Mouse (Mus musculus): Measurements from ENCODE around the gene Aldh3b2.

The Aldh3b2 gene

GRCm38 (mm10) chr19:3986334-3986733 lies 14.2 kb downstream of the Aldh3b2 start, which contains the start of gene Acy3:
Acy3 (plus strand) TSS chr19:3986570.
- DNase-seq (ENCODE audit: low spot score in 2 of 2) = peak in 1 of 2 experiments; percentile 32

GRCm38 (mm10) chr19:3988066-3988465 lies 15.9 kb downstream of the Aldh3b2 start:
- DNase-seq (ENCODE audit: low spot score in 2 of 2) = no peak

- no peak for DNase-seq (ENCODE audit: low spot score in 2 of 2)
Observed at GRCm38 (mm10) chr19:3988750-3989149, 16.6 kb downstream of the Aldh3b2 start.

DNA sequence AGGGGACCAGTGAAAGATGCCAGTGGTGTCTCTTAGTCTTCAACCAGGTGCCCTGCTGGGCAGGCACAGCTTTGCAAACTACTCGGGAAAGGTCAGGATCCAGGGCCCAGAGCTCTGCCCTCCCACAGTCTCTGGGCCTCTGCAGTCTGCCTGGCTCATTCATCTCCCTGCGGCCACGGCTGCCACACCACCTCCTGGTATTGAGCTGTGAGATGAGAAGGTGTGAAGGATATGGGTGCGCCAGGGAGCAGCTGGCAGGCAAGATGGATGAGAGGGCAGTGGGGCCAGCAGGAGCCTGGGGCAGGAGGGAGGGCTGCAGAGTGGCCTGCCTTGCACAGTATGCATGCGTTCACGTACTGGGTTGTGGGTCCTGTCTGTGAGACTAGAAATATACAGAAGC lies 18.7 kb downstream of the Aldh3b2 start:
- no peak for DNase-seq (ENCODE audit: low spot score in 2 of 2)

- DNase-seq (ENCODE audit: low spot score in 2 of 2) = no peak
Observed at GRCm38 (mm10) chr19:3991562-3991961, 19.4 kb downstream of the Aldh3b2 start.

DNA sequence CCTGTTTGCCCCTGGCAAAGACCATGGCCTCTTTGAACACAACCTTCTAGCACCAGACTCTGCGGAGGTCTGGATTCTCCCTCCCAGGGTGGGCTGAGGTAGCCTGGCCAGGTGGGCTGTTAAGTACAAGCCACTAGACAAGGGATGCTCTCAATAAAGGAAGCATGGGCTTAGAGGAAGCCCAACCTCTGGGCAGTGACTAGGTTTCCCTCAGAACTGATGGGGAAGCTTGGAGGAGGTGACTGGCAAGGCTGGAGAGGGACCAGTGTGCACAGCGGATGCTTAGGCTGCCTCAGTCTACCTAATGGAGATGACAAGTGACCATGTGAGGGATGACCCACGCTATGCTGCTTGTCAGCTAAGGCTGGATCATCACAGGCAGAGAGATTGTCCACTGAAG lies 19.8 kb downstream of the Aldh3b2 start:
- no peak for DNase-seq (ENCODE audit: low spot score in 2 of 2)

DNA sequence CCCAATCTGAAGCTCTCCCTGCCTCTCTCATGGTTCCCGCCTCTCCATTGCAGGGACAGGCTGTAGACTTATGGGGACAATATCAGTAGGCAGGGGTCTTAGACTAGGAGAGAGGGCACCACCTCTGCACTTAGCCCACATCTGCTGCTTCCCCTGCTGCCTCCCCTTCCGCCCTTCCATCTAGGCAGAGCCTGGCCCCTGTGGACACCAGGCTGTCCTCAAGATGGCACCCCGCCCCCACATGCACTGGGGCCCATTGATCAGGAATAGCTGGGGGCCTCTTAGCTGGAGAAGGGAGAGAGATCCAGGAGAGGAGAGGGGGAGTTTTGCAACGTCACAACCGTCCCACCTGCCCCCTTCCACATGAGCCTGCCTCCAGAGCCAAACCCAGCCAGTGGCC lies 20.3 kb downstream of the Aldh3b2 start, which contains the start of gene Tbx10:
Gene Tbx10, plus strand, starts transcription at position 337 of the 400 bp plus-strand sequence.
- DNase-seq (ENCODE audit: low spot score in 2 of 2) = no peak

GRCm38 (mm10) chr19:3994932-3995331 lies 22.8 kb downstream of the Aldh3b2 start:
- DNase-seq (ENCODE audit: low spot score in 2 of 2) = no peak

DNA sequence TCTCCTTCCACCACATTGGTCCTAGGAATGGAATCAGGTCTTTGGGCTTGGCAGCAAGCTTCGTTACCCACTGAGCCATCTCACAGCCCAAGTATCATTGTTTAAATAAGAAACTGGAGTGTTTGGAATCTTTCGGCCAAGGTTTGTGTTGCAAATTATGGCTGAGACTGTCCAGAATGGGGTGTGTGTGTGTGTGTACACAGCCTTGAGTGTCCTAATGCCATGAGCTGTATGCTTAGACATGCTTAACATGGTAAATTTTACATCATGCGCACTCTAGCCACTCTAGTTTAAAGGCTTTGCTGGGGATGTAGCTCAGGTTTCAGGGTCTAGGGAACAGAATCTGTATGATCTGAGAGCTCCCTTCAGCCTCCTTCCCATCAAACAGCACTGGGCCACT lies 23.4 kb downstream of the Aldh3b2 start:
- DNase-seq (ENCODE audit: low spot score in 2 of 2) = no peak

DNA sequence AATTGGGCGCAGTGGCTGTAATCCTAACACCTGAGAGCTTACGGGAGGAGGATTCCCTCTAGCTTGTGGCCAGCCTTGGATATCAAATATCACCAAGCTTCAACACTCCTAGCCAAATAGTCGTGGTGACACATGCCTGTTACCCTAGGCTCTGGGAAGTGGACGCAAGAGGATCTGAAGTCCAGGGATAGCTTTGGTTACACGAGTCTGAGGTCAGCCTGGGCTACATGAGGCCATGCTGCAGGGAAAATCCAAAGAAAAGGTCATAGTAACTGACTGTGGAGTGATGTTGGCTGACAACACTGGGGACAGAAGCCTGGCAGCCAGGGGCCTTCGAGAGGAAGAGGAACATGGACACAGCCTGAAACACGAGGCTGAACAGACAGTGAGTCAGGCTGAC lies 24.0 kb downstream of the Aldh3b2 start:
- no peak for DNase-seq (ENCODE audit: low spot score in 2 of 2)

DNA sequence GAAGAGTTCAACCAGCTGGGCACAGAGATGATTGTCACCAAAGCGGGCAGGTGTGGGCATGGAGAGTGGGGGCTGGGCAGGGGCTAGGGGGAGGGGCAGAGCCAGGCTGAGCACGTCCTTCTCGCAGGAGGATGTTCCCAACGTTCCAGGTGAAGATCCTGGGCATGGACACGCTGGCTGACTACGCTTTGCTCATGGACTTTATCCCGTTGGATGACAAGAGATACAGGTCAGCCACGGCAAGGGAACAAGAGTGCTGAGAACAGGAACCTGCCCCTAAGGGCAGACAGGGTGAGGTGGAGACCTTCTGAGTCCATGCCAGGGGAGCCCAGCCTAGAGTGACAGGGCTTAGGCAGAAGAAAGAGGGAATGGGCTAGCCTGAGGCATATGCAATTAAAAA lies 24.6 kb downstream of the Aldh3b2 start:
- no peak for DNase-seq (ENCODE audit: low spot score in 2 of 2)

DNA sequence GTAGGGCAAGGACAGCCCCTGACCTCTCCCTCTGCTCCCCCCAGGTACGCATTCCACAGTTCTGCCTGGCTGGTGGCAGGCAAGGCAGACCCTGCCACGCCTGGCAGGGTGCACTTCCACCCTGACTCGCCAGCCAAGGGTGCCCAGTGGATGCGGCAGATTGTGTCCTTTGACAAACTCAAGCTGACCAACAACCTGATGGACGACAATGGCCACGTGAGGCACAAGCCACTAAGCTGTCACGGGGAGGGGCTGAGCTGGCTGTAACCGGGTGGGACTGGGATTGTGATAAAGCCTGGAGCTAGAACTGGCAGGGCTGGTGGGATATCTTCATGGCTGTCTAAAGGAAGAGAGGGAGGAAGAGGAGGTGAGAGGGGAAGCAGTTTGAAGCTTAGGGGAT lies 25.1 kb downstream of the Aldh3b2 start:
- DNase-seq (ENCODE audit: low spot score in 2 of 2) = no peak

GRCm38 (mm10) chr19:3998335-3998734 lies 26.2 kb downstream of the Aldh3b2 start:
- DNase-seq (ENCODE audit: low spot score in 2 of 2) = no peak

GRCm38 (mm10) chr19:3999121-3999730 lies 27.1 kb downstream of the Aldh3b2 start:
- DNase-seq (ENCODE audit: low spot score in 2 of 2) = no peak

DNA sequence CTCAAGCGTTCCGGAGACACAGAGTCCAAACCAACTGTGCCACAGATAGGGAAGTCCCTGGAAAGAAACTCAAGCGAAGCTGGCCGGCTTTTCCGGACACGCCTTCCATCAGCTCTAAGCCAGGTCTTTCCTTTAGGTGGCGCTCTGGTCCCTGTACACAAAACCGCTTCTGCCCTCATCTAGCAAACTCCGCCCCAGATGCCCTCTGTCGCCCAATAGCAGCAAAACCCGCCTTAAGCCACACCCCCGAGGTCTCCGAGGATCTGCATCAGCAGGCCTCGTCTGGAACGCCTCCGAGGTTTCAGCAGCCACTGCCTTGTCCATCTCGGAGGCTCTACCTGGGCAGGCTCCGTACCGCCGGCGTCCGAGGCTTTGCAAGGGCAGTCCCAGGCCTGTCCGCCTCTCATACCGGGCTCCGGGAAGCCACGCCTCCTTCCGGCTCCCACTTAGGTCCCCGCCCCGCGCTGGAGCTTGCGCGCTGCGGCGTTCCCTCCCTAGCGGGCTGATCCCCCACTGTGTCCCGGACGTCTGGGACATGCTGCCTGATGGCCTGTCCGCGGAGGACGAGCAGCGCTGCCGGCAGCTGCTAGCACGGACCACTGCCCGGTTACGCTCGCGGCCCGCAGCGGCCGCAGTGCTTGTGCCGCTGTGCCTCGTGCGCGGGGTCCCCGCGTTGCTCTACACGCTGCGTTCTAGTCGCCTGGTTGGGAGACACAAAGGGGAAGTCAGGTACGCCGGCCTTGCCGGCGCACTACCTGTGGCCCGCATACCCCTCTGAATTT lies 28.2 kb downstream of the Aldh3b2 start, which contains the start of the genes Nudt8 and Gm49405:
Gene Nudt8, plus strand, starts transcription at position 462 of the 782 bp plus-strand sequence.
Gene Gm49405, plus strand, starts transcription at position 508 of the 782 bp plus-strand sequence.
- DNase-seq (ENCODE audit: low spot score in 2 of 2) = peak; percentile 82 to 91

- DNase-seq (ENCODE audit: low spot score in 2 of 2) = no peak
Observed at GRCm38 (mm10) chr19:4000949-4001525, 28.9 kb downstream of the Aldh3b2 start.

DNA sequence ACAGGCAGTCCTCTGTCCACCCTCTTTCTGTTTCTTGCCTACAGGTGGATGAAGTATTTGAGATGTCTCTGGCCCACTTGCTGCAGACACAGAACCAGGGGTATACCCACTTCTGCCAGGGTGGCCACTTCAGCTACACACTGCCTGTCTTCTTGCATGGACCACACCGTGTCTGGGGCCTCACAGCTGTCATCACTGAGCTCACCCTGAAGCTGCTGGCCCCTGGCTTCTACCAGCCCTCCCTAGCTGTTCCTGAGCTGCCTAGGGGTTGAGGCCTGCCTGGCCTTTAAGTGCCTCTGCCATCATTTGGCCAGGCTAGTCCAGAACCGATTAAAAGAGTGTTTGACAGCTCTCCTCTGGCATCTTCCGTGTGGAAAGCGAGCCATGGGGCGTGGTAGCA lies 29.6 kb downstream of the Aldh3b2 start:
- DNase-seq (ENCODE audit: low spot score in 2 of 2) = no peak

DNA sequence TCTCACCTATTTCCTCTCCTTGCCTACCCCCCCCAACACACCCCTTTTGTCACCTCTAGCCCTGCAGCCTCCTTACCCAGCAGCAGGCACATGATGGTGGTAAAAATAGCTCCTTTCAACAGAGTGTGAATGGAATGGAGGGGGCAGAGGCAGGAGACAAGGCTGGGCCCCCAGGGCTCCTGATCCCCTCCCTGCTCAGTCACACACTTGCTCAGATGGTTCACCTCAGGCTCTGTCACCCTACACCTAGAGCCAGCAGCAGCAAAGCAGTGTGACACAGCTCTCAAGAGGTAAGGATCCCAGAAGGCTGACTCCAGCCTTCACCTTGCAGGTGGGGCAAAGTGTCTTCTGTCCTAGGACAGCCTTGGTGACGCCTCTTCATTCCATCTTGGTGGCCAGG lies 31.0 kb downstream of the Aldh3b2 start, which contains the start of gene Doc2g:
Gene Doc2g, plus strand, starts transcription at position 202 of the 400 bp plus-strand sequence.
- no peak for DNase-seq (ENCODE audit: low spot score in 2 of 2)

GRCm38 (mm10) chr19:4003641-4004040 lies 31.5 kb downstream of the Aldh3b2 start:
- DNase-seq (ENCODE audit: low spot score in 2 of 2) = no peak

DNA sequence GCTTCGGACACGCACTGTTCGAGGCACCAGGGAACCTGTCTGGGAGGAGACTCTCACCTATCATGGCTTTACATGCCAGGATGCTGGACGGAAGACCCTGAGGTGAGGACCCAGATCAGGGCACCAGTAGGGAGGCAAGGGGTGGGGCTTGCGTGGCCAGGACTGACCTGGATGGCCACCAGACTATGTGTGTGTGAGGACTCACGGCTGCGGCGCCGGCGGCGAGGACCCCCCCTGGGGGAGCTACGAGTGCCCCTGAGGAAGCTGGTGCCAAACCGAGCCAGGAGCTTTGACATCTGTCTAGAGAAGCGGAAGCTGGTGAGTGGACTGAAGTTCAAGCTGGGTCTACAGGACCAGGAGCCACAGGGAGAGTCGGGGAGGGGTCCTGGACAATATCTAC lies 32.2 kb downstream of the Aldh3b2 start:
- DNase-seq (ENCODE audit: low spot score in 2 of 2) = no peak

DNA sequence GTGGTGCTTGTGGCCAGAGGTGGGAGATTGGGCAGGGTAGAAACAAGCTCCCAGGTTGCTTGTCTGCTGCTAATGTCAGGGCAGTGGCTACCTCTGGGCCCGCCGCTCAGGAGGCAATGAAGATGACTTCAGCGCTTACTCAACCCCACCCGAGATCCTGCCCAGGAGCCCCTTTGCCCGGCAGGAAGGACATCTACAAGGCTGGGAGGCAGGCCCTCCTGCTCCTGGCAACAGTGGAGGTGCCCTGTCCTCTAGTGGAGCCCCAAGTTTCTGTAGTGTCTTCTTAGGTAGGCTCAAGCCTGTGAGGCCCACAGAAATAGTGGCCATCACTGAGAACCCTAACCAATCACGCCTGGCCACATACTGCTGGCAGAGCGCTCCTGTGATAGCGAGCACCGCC lies 33.0 kb downstream of the Aldh3b2 start:
- no peak for DNase-seq (ENCODE audit: low spot score in 2 of 2)

DNA sequence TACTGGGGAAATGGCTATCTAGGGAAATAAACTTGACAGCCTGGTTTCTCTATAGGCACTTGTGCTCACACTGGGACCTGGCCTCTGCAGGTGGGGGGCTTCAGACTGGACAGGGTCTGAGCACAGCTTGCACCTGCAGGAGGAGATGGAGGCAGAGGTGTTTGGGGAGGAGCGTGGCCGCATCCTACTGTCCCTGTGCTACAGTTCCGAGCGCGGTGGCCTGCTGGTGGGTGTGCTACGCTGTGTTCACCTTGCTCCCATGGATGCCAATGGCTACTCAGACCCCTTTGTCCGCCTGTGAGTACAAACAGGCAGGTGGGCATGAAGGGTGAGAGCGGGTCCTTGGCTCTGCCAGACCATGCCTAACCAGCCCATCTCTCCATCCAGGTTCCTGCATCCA lies 33.8 kb downstream of the Aldh3b2 start:
- DNase-seq (ENCODE audit: low spot score in 2 of 2) = no peak

GRCm38 (mm10) chr19:4011086-4011485 lies 39.0 kb downstream of the Aldh3b2 start:
- no peak for DNase-seq (ENCODE audit: low spot score in 2 of 2)

All from cerebellum, postnatal 4 days (tissue).